Mouse (Mus musculus): ENCODE measurements around the gene Ccr1l1. TPM values are rescaled to one million over a fixed set of nuclear protein-coding genes. Genes with fewer than 3 reads are reported as not detected.

Gene Ccr1l1
- not detected in 2 replicates for polyA plus RNA-seq (2014; fragmentation: Nextera tagmentation; extraction: Ambion mirVana)

DNA sequence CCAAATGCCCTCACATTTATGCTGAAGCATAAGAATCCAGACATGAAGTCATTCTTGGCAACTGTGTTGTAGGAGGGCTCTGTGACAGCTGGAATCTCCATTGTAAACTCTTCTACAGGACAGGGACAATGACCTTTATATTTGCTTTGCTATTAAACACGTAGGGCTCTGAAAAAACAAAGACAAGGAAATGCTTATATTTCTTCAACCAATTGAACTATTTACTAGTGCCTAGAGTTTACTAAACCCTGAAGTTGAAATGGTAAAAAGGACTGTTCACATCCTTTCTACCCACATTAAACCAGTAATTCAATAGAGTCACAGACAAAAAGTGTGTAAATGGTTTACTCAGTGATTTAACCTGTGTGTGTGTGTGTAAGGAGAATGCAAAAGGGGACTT, at the start of gene Ccr1l1:
TSS of gene Ccr1l1 (minus strand) at position 101 of the 400 bp plus-strand sequence.
- Histone ChIP-seq H3K27me3 (ENCODE audit: control insufficient read depth, insufficient read depth, low read length) (no peaks in the 10 kb centered on the region), H3K4me1 (ENCODE audit: control insufficient read depth, insufficient read depth, low read length) (no peaks in the 10 kb centered on the region), H3K9ac (ENCODE audit: low read length) (no peak within 1 kb of the TSS), H3K4me2 (ENCODE audit: low read depth, severe bottlenecking) (no peak within 1 kb of the TSS), H3K4me3 (ENCODE audit: low read depth, low read length) (no peak within 1 kb of the TSS), H3K36me3 (ENCODE audit: control insufficient read depth, insufficient read depth, low read length) (no peaks in the 10 kb centered on the region), H3K9me3 (ENCODE audit: control insufficient read depth, low read length) (no peaks in the 10 kb centered on the region), H3K27ac (replicated peaks; ENCODE audit: low read depth, low read length) (no peak within 1 kb of the TSS)
- no peak for ATAC-seq (ENCODE audit: insufficient number of reproducible peaks, low FRiP score, low TSS enrichment, low read depth)
- WGBS = 89% methylated on average over 1 of the region's 1 CpGs
- no peak for DNase-seq (ENCODE audit: low spot score)

DNA sequence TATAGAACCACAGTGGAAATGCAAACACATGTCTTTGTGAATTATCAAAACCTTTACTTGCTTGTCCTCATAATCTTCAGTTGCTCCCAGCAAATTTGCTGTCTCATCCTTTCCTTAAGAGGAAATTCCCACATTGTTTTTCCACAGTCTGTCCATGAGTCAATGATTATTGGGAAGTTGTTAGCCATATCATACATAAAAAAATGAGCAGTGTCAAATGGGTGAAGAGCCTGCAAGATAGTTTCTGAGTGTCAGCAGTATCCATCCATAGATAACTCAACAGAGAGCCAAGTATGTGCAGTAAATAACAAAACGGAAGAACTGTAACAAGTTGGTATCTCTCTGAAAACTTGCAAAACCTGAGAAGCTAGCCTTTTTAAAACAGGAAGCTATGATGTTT, 43.5 kb upstream of the Ccr1l1 start, which contains the start of gene Ccr3:
TSS of gene Ccr3 (plus strand) at position 301 of the 400 bp plus-strand sequence.
- 84% methylated on average over 1 of the region's 1 CpGs for WGBS
- H3K36me3 ChIP-seq (ENCODE audit: control insufficient read depth, insufficient read depth, low read length) = no peaks in the 10 kb centered on the region
- no peak within 1 kb of the TSS for H3K4me2 ChIP-seq (ENCODE audit: low read depth, severe bottlenecking)
- no peaks in the 10 kb centered on the region for H3K27me3 ChIP-seq (ENCODE audit: control insufficient read depth, insufficient read depth, low read length)
- H3K27ac ChIP-seq (replicated peaks; ENCODE audit: low read depth, low read length) = no peak within 1 kb of the TSS
- H3K9ac ChIP-seq (ENCODE audit: low read length) = no peak within 1 kb of the TSS
- no peaks in the 10 kb centered on the region for H3K4me1 ChIP-seq (ENCODE audit: control insufficient read depth, insufficient read depth, low read length)
- H3K9me3 ChIP-seq (ENCODE audit: control insufficient read depth, low read length) = no peaks in the 10 kb centered on the region
- H3K4me3 ChIP-seq (ENCODE audit: low read depth, low read length) = no peak within 1 kb of the TSS
- DNase-seq (ENCODE audit: low spot score) = no peak
- ATAC-seq (ENCODE audit: insufficient number of reproducible peaks, low FRiP score, low TSS enrichment, low read depth) = no peak

DNA sequence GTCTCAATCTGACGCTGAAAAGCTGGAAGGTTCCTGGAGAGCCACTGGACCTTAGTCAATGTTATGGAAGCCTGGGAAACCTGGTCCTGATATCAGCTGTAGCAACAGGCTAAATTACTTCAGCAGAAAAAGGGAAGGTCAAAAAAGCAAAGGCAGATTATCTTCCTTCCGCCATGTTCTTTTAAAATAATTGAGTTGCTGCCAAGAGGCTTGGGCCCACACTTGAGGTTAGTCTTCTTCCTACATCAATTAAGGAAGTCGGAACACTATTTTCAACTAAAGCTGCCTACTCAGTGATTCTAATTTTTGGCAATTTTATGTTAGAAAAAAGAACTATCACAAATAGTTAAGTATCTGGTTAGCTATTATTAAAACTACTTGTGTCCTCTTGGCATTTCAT, 41.7 kb upstream of the Ccr1l1 start:
- ATAC-seq (ENCODE audit: insufficient number of reproducible peaks, low FRiP score, low TSS enrichment, low read depth) = no peak
- H3K27ac ChIP-seq (replicated peaks; ENCODE audit: low read depth, low read length) = no peak overlapping the region
- no peaks in the 10 kb centered on the region for H3K27me3 ChIP-seq (ENCODE audit: control insufficient read depth, insufficient read depth, low read length)
- no peak overlapping the region for H3K4me3 ChIP-seq (ENCODE audit: low read depth, low read length)
- H3K4me1 ChIP-seq (ENCODE audit: control insufficient read depth, insufficient read depth, low read length) = no peaks in the 10 kb centered on the region
- H3K4me2 ChIP-seq (ENCODE audit: low read depth, severe bottlenecking) = no peak overlapping the region
- no peak overlapping the region for H3K9ac ChIP-seq (ENCODE audit: low read length)
- H3K36me3 ChIP-seq (ENCODE audit: control insufficient read depth, insufficient read depth, low read length) = no peaks in the 10 kb centered on the region
- H3K9me3 ChIP-seq (ENCODE audit: control insufficient read depth, low read length) = no peaks in the 10 kb centered on the region
- 91% methylated on average over 3 of the region's 3 CpGs for WGBS
- DNase-seq (ENCODE audit: low spot score) = no peak

- Histone ChIP-seq H3K4me2 (ENCODE audit: low read depth, severe bottlenecking) (no peak overlapping the region), H3K4me3 (ENCODE audit: low read depth, low read length) (no peak overlapping the region), H3K4me1 (ENCODE audit: control insufficient read depth, insufficient read depth, low read length) (no peaks in the 10 kb centered on the region), H3K9ac (ENCODE audit: low read length) (no peak overlapping the region), H3K27ac (replicated peaks; ENCODE audit: low read depth, low read length) (no peak overlapping the region), H3K27me3 (ENCODE audit: control insufficient read depth, insufficient read depth, low read length) (no peaks in the 10 kb centered on the region), H3K9me3 (ENCODE audit: control insufficient read depth, low read length) (no peaks in the 10 kb centered on the region), H3K36me3 (ENCODE audit: control insufficient read depth, insufficient read depth, low read length) (no peaks in the 10 kb centered on the region)
- DNase-seq (ENCODE audit: low spot score) (no peak), ATAC-seq (ENCODE audit: insufficient number of reproducible peaks, low FRiP score, low TSS enrichment, low read depth) (no peak)
- 65% methylated on average over 2 of the region's 2 CpGs for WGBS
Measured at GRCm38 (mm10) chr9:124016048-124016447, 37.8 kb upstream of the Ccr1l1 start.

DNA sequence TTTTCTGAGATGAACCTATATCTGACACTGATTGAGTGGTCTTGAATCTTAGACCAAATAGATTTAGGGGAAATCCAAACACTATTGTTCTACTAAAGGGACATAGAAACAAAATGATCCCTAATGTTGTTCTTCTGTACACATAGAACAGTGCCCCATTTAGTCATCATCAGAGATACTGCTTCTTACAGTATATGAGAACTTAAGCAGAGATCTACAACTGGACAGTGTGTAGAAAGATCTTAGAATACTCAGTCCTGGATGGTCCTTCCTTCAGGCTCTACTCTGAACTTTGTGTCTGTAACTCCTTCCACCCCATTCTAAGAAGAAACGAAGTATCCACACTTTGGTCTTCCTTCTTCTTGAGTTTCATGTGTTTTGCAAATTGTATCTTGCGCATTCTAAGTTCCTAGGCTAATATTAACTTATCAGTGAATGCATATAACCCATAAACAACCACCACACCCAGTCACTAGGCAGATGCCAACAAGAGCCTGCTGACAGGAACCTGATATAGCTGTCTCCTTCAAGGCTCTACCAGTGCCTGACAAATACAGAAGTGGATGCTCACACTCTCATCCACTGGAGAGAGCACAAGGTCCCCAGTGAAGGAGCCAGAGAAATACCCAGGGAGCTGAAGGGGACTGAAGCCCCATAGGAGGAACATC, 36.9 kb upstream of the Ccr1l1 start:
- Histone ChIP-seq H3K4me2 (ENCODE audit: low read depth, severe bottlenecking) (no peak overlapping the region), H3K9ac (ENCODE audit: low read length) (no peak overlapping the region), H3K27ac (replicated peaks; ENCODE audit: low read depth, low read length) (no peak overlapping the region), H3K9me3 (ENCODE audit: control insufficient read depth, low read length) (no peaks in the 10 kb centered on the region), H3K36me3 (ENCODE audit: control insufficient read depth, insufficient read depth, low read length) (no peaks in the 10 kb centered on the region), H3K4me1 (ENCODE audit: control insufficient read depth, insufficient read depth, low read length) (no peaks in the 10 kb centered on the region), H3K4me3 (ENCODE audit: low read depth, low read length) (no peak overlapping the region), H3K27me3 (ENCODE audit: control insufficient read depth, insufficient read depth, low read length) (no peaks in the 10 kb centered on the region)
- no peak for DNase-seq (ENCODE audit: low spot score)
- 84% methylated on average over 2 of the region's 2 CpGs for WGBS
- ATAC-seq (ENCODE audit: insufficient number of reproducible peaks, low FRiP score, low TSS enrichment, low read depth) = no peak

GRCm38 (mm10) chr9:124013270-124013669, 35.1 kb upstream of the Ccr1l1 start:
- H3K4me2 ChIP-seq (ENCODE audit: low read depth, severe bottlenecking) = no peak overlapping the region
- H3K4me1 ChIP-seq (ENCODE audit: control insufficient read depth, insufficient read depth, low read length) = no peaks in the 10 kb centered on the region
- H3K27me3 ChIP-seq (ENCODE audit: control insufficient read depth, insufficient read depth, low read length) = no peaks in the 10 kb centered on the region
- no peak overlapping the region for H3K9ac ChIP-seq (ENCODE audit: low read length)
- ATAC-seq (ENCODE audit: insufficient number of reproducible peaks, low FRiP score, low TSS enrichment, low read depth) = no peak
- H3K4me3 ChIP-seq (ENCODE audit: low read depth, low read length) = no peak overlapping the region
- 86% methylated on average over 3 of the region's 3 CpGs for WGBS
- DNase-seq (ENCODE audit: low spot score) = no peak
- H3K27ac ChIP-seq (replicated peaks; ENCODE audit: low read depth, low read length) = no peak overlapping the region
- H3K9me3 ChIP-seq (ENCODE audit: control insufficient read depth, low read length) = no peaks in the 10 kb centered on the region
- no peaks in the 10 kb centered on the region for H3K36me3 ChIP-seq (ENCODE audit: control insufficient read depth, insufficient read depth, low read length)

- Histone ChIP-seq H3K27me3 (ENCODE audit: control insufficient read depth, insufficient read depth, low read length) (no peaks in the 10 kb centered on the region), H3K4me1 (ENCODE audit: control insufficient read depth, insufficient read depth, low read length) (no peaks in the 10 kb centered on the region), H3K36me3 (ENCODE audit: control insufficient read depth, insufficient read depth, low read length) (no peaks in the 10 kb centered on the region), H3K9ac (ENCODE audit: low read length) (no peak overlapping the region), H3K9me3 (ENCODE audit: control insufficient read depth, low read length) (no peaks in the 10 kb centered on the region), H3K4me3 (ENCODE audit: low read depth, low read length) (no peak overlapping the region), H3K27ac (replicated peaks; ENCODE audit: low read depth, low read length) (no peak overlapping the region), H3K4me2 (ENCODE audit: low read depth, severe bottlenecking) (no peak overlapping the region)
- ATAC-seq (ENCODE audit: insufficient number of reproducible peaks, low FRiP score, low TSS enrichment, low read depth) (no peak), DNase-seq (ENCODE audit: low spot score) (no peak)
- WGBS = 69% methylated on average over 2 of the region's 2 CpGs
Measured at GRCm38 (mm10) chr9:124012691-124013090, 34.5 kb upstream of the Ccr1l1 start.

DNA sequence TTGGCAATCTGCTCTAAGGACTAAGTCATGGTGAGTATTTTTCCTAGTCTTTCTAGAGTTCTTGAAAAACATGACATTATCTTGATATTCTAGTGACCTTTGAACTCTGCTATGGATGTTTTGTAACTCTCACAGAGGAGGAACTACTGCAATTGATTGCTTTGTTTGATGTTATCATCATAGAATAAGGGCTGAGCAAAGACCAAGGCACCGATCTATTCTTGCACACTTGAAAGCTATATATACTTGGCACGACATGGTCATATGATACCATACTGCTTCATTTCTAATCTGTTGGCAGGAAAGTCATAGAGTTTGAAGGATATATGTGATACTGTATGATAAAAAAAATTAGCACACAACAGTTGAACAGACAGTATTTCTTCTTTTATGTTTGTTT, 21.6 kb upstream of the Ccr1l1 start:
- no peak overlapping the region for H3K4me3 ChIP-seq (ENCODE audit: low read depth, low read length)
- H3K36me3 ChIP-seq (ENCODE audit: control insufficient read depth, insufficient read depth, low read length) = no peaks in the 10 kb centered on the region
- no peak overlapping the region for H3K9ac ChIP-seq (ENCODE audit: low read length)
- 89% methylated on average over 2 of the region's 2 CpGs for WGBS
- H3K4me1 ChIP-seq (ENCODE audit: control insufficient read depth, insufficient read depth, low read length) = no peaks in the 10 kb centered on the region
- ATAC-seq (ENCODE audit: insufficient number of reproducible peaks, low FRiP score, low TSS enrichment, low read depth) (no peak), DNase-seq (ENCODE audit: low spot score) (no peak)
- H3K27ac ChIP-seq (replicated peaks; ENCODE audit: low read depth, low read length) = no peak overlapping the region
- H3K9me3 ChIP-seq (ENCODE audit: control insufficient read depth, low read length) = no peaks in the 10 kb centered on the region
- no peak overlapping the region for H3K4me2 ChIP-seq (ENCODE audit: low read depth, severe bottlenecking)
- H3K27me3 ChIP-seq (ENCODE audit: control insufficient read depth, insufficient read depth, low read length) = no peaks in the 10 kb centered on the region

DNA sequence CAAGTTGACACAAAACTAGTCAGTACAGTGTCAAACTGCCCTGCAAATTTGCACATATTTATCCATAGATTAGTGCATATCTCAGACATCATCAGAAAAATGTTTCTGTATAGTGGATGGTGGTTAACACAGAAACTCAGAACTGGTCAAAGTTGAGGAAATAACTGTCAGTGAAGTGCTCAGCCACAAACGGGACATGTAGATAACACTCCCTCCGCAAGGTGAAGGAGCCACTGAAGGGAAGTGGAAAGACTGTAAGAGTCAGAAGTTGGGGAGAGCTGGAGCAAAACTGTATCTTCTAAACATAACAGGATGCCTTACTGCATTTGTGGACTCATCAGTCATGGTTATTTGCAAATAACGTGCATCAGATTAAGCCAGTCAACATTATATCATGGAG, 19.5 kb upstream of the Ccr1l1 start:
- H3K9ac ChIP-seq (ENCODE audit: low read length) = no peak overlapping the region
- no peak overlapping the region for H3K4me2 ChIP-seq (ENCODE audit: low read depth, severe bottlenecking)
- no peaks in the 10 kb centered on the region for H3K4me1 ChIP-seq (ENCODE audit: control insufficient read depth, insufficient read depth, low read length)
- no peaks in the 10 kb centered on the region for H3K27me3 ChIP-seq (ENCODE audit: control insufficient read depth, insufficient read depth, low read length)
- no peak for ATAC-seq (ENCODE audit: insufficient number of reproducible peaks, low FRiP score, low TSS enrichment, low read depth)
- WGBS = 78% methylated on average over 3 of the region's 3 CpGs
- DNase-seq (ENCODE audit: low spot score) = no peak
- no peak overlapping the region for H3K27ac ChIP-seq (replicated peaks; ENCODE audit: low read depth, low read length)
- no peaks in the 10 kb centered on the region for H3K9me3 ChIP-seq (ENCODE audit: control insufficient read depth, low read length)
- no peak overlapping the region for H3K4me3 ChIP-seq (ENCODE audit: low read depth, low read length)
- H3K36me3 ChIP-seq (ENCODE audit: control insufficient read depth, insufficient read depth, low read length) = no peaks in the 10 kb centered on the region
